Mouse (Mus musculus) thymus, postnatal 10 days (tissue): ENCODE measurements around the gene Pard3.
A peak's percentile ranks its signal among the peaks of the same experiment; 100 is the strongest.

Experiments used
- DNase-seq, 2 experiments: peaks; one replicate each; pipeline ENCODE4 v3.0.0; 2021; ENCODE audit warnings: low spot score in 2 of 2

Gene Pard3

DNA sequence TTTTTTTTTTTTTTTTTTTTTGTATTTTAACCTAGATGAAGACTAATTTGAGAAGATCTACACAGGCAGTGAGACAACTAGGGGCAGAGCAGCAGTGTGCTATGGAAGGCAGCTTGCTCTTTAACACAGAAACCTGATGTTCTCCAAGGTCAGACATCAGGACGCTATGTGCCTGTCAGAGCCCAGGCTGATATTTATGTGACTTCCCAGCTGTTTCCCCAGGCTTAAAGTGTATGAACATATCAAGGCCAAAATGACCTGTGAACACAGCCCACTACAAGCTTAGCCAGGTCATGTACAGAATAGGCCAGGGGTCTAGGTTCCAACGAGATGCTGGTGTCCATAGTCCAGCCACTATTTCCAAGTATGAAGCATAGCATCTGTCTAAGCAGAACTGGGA is 482.5 kb downstream of the Pard3 start:
- no peak for DNase-seq

DNA sequence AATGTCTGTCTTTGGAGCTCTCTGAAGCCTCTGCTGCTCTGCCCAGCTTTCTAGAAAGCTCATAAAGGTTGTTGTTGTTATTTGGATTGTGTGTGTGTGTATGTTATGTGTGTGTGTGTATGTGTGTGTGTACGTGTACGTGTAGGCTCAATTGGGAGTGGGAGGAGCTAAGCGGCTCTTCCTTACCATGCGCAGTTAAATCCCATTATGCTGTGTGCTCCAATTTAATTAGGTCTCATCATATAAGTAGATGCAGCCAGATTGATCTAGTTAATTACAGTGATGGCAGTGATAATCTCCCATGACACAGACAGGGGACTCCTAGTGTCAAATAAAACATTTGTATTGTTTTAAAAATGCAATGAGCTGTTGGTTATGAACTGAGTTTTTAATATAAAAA is 487.2 kb downstream of the Pard3 start:
- no peak for DNase-seq

- peak in 1 of 2 experiments; percentile 20 for DNase-seq
Measured at GRCm38 (mm10) chr8:127552161-127552595, 488.5 kb downstream of the Pard3 start.

GRCm38 (mm10) chr8:127552836-127553235 is 489.1 kb downstream of the Pard3 start:
- no peak for DNase-seq

- DNase-seq: no peak
Measured at GRCm38 (mm10) chr8:127553582-127553981, 489.9 kb downstream of the Pard3 start.

- DNase-seq: no peak
Measured at GRCm38 (mm10) chr8:127555795-127556194, 492.1 kb downstream of the Pard3 start.

GRCm38 (mm10) chr8:127556964-127557363 is 493.3 kb downstream of the Pard3 start:
- no peak for DNase-seq

DNA sequence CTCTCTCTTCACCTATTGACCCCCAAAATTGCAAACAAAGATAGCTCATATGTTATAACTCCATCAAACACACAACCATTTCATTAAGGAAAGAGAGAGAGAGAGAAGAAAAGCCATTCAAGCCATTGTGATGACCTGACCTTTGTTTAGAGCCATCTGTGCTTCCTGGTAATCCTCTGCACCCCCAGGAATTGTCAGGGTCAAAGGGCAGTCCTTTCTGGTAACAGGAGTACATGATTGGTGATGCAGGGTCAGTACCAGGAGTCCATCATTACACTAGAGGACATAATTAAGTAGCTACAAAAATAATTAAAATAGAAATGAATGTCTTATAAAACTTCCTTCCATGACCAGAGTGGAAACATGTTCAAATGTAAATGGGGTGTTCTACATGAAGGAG is 493.9 kb downstream of the Pard3 start:
- no peak for DNase-seq

- no peak for DNase-seq
Measured at GRCm38 (mm10) chr8:127563634-127564033, 499.9 kb downstream of the Pard3 start.

GRCm38 (mm10) chr8:127564426-127564825 is 500.7 kb downstream of the Pard3 start:
- DNase-seq: no peak

DNA sequence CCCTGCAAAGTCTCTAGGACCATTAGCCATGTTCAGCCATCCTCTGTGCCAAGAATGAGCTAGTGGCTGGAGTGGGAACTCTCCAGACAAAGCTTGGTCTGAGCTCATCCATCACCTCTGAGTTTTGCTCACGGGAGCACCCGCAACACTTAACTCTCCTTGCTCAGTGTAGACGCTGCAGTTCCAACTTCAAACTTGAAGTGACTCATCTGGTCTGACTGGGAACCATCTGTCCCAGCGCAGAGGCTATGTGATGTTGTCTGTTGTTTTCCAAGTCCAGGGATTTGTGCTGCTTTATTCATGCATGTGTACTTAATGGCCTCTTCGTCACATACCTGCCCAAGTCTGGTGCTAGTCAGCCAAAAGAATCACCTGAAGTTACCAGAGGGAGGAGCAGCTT is 505.5 kb downstream of the Pard3 start:
- no peak for DNase-seq

DNA sequence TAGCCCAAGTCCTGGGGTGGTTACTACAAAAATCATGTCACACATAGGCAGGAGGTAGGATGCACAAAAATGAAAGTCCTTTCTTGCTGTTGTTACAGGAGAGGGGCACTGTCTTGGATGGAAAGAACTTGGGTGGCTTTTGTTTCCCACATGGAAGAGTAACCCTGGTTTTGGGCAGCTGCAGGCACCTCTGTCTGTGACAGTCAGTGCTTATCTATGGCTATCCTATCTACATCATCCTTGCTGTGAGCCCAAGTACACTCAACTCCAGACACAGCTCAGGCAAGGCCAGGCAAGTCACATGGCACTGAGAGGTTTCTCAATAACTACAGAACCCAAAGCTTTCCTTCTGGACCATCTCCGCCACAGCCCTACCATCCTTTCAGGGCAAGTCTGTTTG is 506.8 kb downstream of the Pard3 start:
- no peak for DNase-seq

- no peak for DNase-seq
Measured at GRCm38 (mm10) chr8:127572493-127572892, 508.8 kb downstream of the Pard3 start.

DNA sequence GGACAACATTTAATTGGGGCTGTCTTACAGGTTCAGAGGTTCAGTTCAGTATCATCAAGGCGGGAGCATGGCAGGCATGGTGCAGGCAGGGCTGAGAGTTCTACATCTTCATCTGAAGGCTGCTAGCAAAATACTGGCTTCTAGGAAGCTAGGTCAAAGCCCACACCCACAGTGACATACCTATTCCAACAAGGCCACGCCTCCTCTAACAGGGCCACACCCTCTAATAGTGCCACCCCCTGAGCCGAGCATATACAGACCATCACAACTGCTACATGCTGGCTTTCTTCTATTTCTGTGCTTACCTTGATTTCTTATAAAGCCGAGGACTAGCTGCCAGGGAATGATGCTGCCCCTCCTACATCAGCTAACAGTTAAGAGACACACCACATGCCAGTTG is 513.0 kb downstream of the Pard3 start:
- DNase-seq: no peak

- DNase-seq: no peak
Measured at GRCm38 (mm10) chr8:127577656-127578055, 514.0 kb downstream of the Pard3 start.

DNA sequence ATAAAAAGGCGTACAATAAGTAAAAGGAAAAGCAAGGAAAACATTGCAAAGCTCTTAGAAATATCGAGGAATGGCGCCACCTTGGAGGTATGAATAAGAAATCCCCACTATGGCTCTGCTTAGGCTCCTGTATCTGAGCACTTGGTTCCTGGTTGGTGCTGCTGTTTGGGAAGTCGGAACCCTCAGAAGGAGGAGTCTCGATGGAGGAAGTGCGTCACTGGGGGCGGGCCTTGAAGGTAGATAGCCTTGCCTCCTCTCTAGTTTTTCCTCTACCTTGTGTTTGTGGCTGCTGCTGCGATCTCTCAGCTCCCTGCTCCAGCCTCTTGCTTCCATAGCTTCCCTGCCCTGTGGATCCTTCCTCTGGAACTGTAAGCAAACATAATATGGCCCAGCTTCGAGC is 515.7 kb downstream of the Pard3 start:
- no peak for DNase-seq

DNA sequence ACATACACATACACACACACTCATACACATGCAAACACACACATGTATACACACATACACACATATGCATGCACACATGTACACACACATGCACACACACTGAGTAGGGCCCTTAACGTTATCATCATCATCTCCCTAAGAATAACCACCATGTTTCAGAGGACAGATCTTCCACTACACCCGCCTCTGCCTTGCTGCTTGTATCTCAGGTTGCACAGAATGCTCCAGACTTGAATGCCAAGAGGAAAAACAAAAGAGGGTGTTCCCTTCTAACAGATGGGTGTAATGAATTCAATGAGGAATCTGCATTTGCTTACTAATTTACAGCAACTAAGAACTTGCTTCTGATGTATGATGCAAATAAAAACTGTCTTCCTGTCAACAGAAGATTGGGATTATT is 519.7 kb downstream of the Pard3 start:
- DNase-seq: no peak

DNA sequence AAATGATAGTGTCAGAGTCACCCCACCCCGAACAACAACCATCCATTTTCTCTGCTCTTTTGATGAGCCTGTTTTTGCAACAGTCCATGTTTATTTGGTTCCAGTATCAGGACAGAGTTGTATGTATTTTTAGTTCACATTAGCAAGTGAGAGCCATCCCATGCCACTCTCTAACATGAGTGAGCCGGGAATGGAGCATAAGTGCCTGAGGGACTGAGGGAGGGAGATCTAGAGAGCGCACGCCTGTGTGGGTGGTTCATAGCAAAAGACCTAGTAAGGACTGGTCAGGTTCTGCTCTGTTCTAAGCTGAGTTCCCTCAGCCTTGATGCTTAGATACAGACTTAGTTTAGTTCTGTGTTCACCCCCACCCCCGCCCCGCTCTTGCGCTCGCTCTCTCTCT is 521.9 kb downstream of the Pard3 start:
- no peak for DNase-seq

GRCm38 (mm10) chr8:127586681-127587080 is 523.0 kb downstream of the Pard3 start:
- no peak for DNase-seq

DNA sequence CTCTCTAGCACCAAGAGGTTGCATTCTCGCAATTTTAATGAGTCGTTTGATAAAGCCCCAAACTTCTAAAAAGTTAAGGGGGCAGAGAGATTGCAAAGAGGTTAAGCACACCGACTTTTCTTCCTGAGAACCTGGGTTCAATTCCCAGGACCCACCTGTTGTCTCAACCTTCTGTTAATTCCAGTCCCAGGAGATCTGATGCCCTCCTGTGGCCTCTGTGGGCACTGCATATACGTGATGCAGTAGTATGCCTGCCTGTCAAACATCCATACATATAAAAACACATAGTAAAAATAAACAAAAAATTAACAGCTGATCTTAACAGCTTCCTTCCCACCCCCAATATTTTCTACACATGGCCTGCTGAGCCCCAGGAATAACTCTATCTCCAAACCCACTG is 524.6 kb downstream of the Pard3 start:
- peak; percentile 26 to 63 for DNase-seq

- peak; percentile 41 to 77 for DNase-seq
Measured at GRCm38 (mm10) chr8:127589291-127589690, 525.6 kb downstream of the Pard3 start.

GRCm38 (mm10) chr8:127590674-127591186 is 527.0 kb downstream of the Pard3 start:
- DNase-seq: no peak

GRCm38 (mm10) chr8:127592648-127593574 is 529.2 kb downstream of the Pard3 start:
- no peak for DNase-seq
